Mouse (Mus musculus) heart, postnatal 0 days (tissue): ENCODE data around the gene Timm23. TPM values are rescaled to one million over a fixed set of nuclear protein-coding genes. Genes with fewer than 3 reads are reported as not detected.

Experiments used
- ATAC-seq: fragments of 200-750 bp; cut with Nextera tagmentation; 2 replicates; pipeline ENCODE4 v1.8.0; 2017; ENCODE audit warnings: low read depth, moderate number of reproducible peaks, moderate library complexity; ENCODE audit not compliant: insufficient read depth
- DNase-seq: peaks from one replicate; pipeline ENCODE4 v3.0.0-alpha.2; 2016; ENCODE audit warnings: low spot score
- H3K27ac ChIP-seq: fragments of 300-500 bp; sonication (generic); 2 replicates; pipeline ENCODE4 v1.5.1; 2014; ENCODE audit warnings: low read depth, mild to moderate bottlenecking
- H3K27me3 ChIP-seq: fragments of 300-500 bp; sonication (generic); 2 replicates; pipeline ENCODE4 v1.6.1; 2014; ENCODE audit warnings: low read length, mixed read lengths; ENCODE audit not compliant: control insufficient read depth, insufficient read depth
- H3K36me3 ChIP-seq: fragments of 300-500 bp; sonication (generic); replicated peaks from 2 replicates; pipeline ENCODE4 v1.6.1; 2014; ENCODE audit warnings: low read length, mixed read lengths; ENCODE audit not compliant: control insufficient read depth, insufficient read depth
- H3K4me1 ChIP-seq: fragments of 300-500 bp; sonication (generic); 2 replicates; pipeline ENCODE4 v1.6.1; 2014; ENCODE audit warnings: antibody characterized with exemption; ENCODE audit not compliant: control insufficient read depth, insufficient read depth
- H3K4me2 ChIP-seq: fragments of 300-500 bp; sonication (generic); 2 replicates; pipeline ENCODE4 v1.6.1; 2014; ENCODE audit warnings: low read depth, mild to moderate bottlenecking, low read length, moderate library complexity
- H3K4me3 ChIP-seq: fragments of 300-500 bp; sonication (generic); 2 replicates; pipeline ENCODE4 v1.5.1; 2014; ENCODE audit warnings: low read depth, low read length
- H3K9ac ChIP-seq: fragments of 300-500 bp; sonication (generic); replicated peaks from 2 replicates; pipeline ENCODE4 v1.6.1; 2014; ENCODE audit warnings: low read depth, low read length, mixed read lengths
- H3K9me3 ChIP-seq: fragments of 300-500 bp; sonication (generic); replicated peaks from 2 replicates; pipeline ENCODE4 v1.6.1; 2016; ENCODE audit warnings: low read length; ENCODE audit not compliant: control insufficient read depth
- CTCF ChIP-seq: IDR thresholded peaks from 2 replicates; pipeline ENCODE4 v1.5.1; 2016; ENCODE audit warnings: antibody characterized with exemption, control low read depth, low read depth
- EP300 ChIP-seq: IDR thresholded peaks from 2 replicates; pipeline ENCODE4 v1.6.1; 2016; ENCODE audit warnings: antibody characterized with exemption, low read depth
- WGBS: fragments of 180-500 bp; shearing (Covaris S2); extraction: QIAGEN DNeasy Blood & Tissue Kit; methylation state at CpG from one replicate; pipeline ENCODE4 v1.1.7; 2014; 5-methylcytosine and 5-hydroxymethylcytosine counted together
- polyA plus RNA-seq: library from polyadenylated mRNA; unstranded; fragments of >200 nt; fragmentation: Nextera tagmentation; extraction: Ambion mirVana; gene quantifications from 2 replicates; pipeline ENCODE4 v1.2.1, GENCODE M21; 2015
- total RNA-seq: library from RNA; depleted of rRNA; stranded (reverse); fragments of >200 nt; gene quantifications from 2 replicates; pipeline ENCODE4 v1.2.3, GENCODE M21; 2014; ENCODE audit warnings: low replicate concordance

Timm23 gene
- total and polyA plus RNA-seq, 2 experiments from 2014 or later = 367 to 486 TPM

DNA sequence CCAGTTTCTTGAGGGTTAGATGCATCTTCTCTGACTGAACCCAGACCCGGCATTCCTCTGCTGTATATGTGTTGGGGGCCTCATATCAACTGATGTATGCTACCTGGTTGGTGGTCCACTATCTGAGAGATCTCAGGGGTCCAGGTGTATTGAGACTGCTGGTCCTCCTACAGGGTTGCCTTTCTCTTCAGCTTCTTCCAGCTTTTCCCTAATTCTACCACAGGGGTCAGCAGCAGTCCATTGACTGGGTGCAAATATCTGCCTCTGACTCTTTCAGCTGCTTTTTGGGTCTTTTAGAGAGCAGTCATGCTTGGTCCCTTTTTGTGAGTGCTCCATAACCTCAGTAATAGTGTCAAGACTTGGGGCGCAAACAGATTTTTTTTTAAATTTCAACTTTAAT is 50.8 kb downstream of the Timm23 start:
- 0 out of 2 replicates have a peak, but pooled peaks cover 5% of the 10 kb centered on the region for H3K9me3 ChIP-seq
- TF ChIP-seq CTCF (peak; percentile 24), EP300 (no peak)
- H3K4me3 ChIP-seq = no peak overlapping the region
- H3K36me3 ChIP-seq = no peaks in the 10 kb centered on the region
- whole genome bisulfite sequencing = 77% methylated on average over 2 of the region's 2 CpGs
- no peaks in the 10 kb centered on the region for H3K4me1 ChIP-seq
- no peaks in the 10 kb centered on the region for H3K27me3 ChIP-seq
- no peak overlapping the region for H3K9ac ChIP-seq
- no peak for DNase-seq
- no peak for ATAC-seq
- no peak overlapping the region for H3K27ac ChIP-seq
- no peak overlapping the region for H3K4me2 ChIP-seq

DNA sequence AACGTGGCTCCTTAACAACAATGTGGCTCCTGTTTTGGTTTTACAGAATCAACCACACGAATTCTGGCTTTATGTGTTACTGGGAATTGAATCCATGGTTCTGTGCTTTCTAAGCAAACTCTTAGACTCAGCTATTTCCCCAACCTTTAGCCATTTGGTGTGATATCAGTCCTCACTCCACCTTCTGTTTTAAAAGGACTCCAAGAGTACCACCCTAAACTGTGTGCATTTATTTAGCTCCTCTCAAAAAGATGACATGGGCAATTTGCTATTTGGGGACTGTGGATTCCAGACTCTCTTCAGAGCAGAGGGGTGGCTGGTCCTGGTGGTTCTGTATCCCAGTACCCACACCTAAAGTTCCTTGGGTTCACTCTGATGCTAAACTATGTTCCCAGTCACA is 55.1 kb downstream of the Timm23 start:
- Histone ChIP-seq H3K27ac (no peak overlapping the region), H3K36me3 (no peaks in the 10 kb centered on the region), H3K4me1 (no peaks in the 10 kb centered on the region), H3K4me2 (no peak overlapping the region), H3K4me3 (no peak overlapping the region), H3K9ac (no peak overlapping the region), H3K9me3 (0 out of 2 replicates have a peak, but pooled peaks cover 5% of the 10 kb centered on the region), H3K27me3 (no peaks in the 10 kb centered on the region)
- no peak for ATAC-seq
- no peak for TF ChIP-seq CTCF
- TF ChIP-seq EP300 = no peak
- no peak for DNase-seq
- WGBS = 55% methylated on average over 2 of the region's 2 CpGs

DNA sequence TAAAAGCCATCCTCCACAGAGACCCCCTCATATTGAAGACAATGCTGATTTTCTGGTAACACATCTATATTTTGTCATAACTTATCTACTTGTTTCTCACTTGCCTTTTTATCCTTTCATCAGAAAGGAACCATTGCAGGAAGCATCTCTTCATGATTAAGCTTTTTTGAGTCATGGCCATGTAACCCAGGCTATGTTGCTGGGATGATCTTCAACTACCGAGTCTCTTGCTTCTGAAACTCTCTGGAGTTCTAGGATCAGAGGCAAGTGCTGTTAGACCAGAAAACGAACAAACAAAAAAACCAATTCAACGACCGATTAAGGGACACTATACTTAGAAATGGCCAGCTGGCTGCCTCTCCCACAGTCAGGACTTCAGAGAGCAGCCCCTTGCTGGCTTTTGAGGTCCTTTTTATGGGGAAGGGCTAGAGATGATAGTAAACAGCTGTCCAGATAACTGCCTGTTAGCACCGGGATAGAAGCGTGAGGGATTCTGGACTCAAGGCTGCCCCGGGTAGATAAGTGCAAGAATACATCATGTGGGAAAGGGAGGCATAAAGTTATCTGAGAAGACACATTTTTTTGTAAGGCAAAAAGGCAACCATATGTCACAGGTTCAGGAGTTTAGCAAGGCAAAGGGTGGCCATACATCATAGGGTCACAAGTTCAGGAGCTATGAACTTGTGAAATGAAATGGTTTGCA is 55.7 kb downstream of the Timm23 start:
- H3K27ac ChIP-seq = no peak overlapping the region
- no peaks in the 10 kb centered on the region for H3K27me3 ChIP-seq
- TF ChIP-seq EP300 = no peak
- TF ChIP-seq CTCF = no peak
- H3K4me1 ChIP-seq = no peaks in the 10 kb centered on the region
- WGBS = 33% methylated on average over 7 of the region's 7 CpGs
- ATAC-seq (no peak), DNase-seq (no peak)
- no peak overlapping the region for H3K4me3 ChIP-seq
- H3K36me3 ChIP-seq = no peaks in the 10 kb centered on the region
- 0 out of 2 replicates have a peak, but pooled peaks cover 5% of the 10 kb centered on the region for H3K9me3 ChIP-seq
- no peak overlapping the region for H3K9ac ChIP-seq
- no peak overlapping the region for H3K4me2 ChIP-seq

DNA sequence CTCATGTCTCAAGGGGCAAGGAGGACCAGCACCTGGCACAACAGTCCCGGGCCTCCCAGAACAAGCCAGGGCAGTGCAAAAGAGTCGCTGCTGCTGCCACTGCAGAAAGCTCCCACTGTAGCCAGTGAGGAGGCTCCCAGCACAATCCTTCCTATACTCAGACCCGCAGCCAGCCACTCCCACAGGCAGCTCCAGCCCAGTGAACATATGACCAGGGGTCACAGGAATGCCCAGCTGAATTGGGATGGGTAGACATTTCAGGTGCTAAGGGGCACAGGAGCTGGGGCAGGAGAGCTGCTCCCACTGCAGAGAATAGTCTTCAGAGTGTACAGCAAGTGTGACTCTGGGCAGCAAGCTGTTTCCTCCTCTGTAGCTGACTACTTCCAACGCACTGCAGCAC is 56.3 kb downstream of the Timm23 start:
- Histone ChIP-seq H3K4me1 (no peaks in the 10 kb centered on the region), H3K36me3 (no peaks in the 10 kb centered on the region), H3K27ac (no peak overlapping the region), H3K4me2 (no peak overlapping the region), H3K9ac (no peak overlapping the region), H3K4me3 (no peak overlapping the region), H3K9me3 (0 out of 2 replicates have a peak, but pooled peaks cover 5% of the 10 kb centered on the region), H3K27me3 (no peaks in the 10 kb centered on the region)
- no peak for TF ChIP-seq EP300
- no peak for TF ChIP-seq CTCF
- ATAC-seq (no peak), DNase-seq (no peak)
- 56% methylated on average over 4 of the region's 4 CpGs for WGBS

DNA sequence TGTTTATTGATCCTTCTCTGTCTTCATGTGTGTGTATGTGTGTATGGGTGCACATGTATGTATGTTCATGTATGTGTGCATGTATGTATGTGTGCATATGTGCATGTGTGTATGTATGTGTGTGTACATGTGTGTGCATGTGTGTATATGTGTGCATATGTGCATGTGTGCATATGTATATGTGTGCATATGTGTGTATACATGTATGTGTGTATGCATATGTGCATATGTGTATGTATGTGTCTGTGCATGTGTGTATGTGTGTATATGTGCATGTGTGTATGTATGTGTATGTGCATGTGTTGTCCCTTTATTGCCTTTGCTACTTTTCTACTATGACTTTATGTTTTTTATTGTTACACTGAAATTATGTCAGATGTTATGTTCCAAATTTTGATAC is 57.0 kb downstream of the Timm23 start:
- no peaks in the 10 kb centered on the region for H3K36me3 ChIP-seq
- no peak overlapping the region for H3K9ac ChIP-seq
- TF ChIP-seq EP300 (no peak), CTCF (no peak)
- H3K4me1 ChIP-seq = no peaks in the 10 kb centered on the region
- no peak overlapping the region for H3K4me2 ChIP-seq
- H3K27me3 ChIP-seq = no peaks in the 10 kb centered on the region
- DNase-seq = no peak
- H3K4me3 ChIP-seq = no peak overlapping the region
- no peak overlapping the region for H3K27ac ChIP-seq
- ATAC-seq = no peak
- 0 out of 2 replicates have a peak, but pooled peaks cover 5% of the 10 kb centered on the region for H3K9me3 ChIP-seq

DNA sequence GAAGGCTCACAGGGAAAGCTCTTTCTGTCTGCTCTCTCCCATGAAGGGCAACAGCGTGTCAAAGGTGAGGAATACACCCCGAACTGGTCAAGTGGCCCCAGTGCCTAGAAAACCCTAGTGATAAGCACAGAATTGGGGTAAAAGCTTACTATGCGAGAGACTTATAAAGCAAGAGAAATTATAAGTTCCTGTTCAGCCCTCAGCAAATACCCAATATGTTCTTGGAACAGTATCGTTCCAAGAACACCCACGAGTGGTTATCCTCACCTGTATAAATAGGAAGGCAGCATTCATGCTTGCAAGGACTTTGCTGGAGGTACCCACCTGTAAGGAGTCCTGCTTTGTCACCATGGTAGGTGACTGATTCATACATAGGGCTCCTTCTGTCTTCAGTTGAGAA is 60.0 kb downstream of the Timm23 start, which contains the start of gene Msmb:
Gene Msmb, plus strand, starts transcription at position 301 of the 400 bp plus-strand sequence.
- no peak within 1 kb of the TSS for H3K27ac ChIP-seq
- H3K9ac ChIP-seq = no peak within 1 kb of the TSS
- no peaks in the 10 kb centered on the region for H3K27me3 ChIP-seq
- H3K4me2 ChIP-seq = no peak within 1 kb of the TSS
- ATAC-seq (no peak), DNase-seq (no peak)
- TF ChIP-seq EP300 (no peak), CTCF (no peak)
- H3K4me3 ChIP-seq = no peak within 1 kb of the TSS
- H3K36me3 ChIP-seq = no peaks in the 10 kb centered on the region
- no peaks in the 10 kb centered on the region for H3K4me1 ChIP-seq
- 82% methylated on average over 5 of the region's 5 CpGs for WGBS
- no peaks in the 10 kb centered on the region for H3K9me3 ChIP-seq
